Mouse (Mus musculus): Measurements from ENCODE around the gene Cdc14a. TPM values are rescaled to one million over a fixed set of nuclear protein-coding genes. Genes with fewer than 3 reads are reported as not detected.

Gene Cdc14a
- polyA plus RNA-seq, 1 experiment from 2014 or later = 4.7 TPM

GRCm38 (mm10) chr3:116237527-116237926 is 186.3 kb downstream of the Cdc14a start:
- no peaks in the 10 kb centered on the region for H3K4me1 ChIP-seq (ENCODE audit: control insufficient read depth, insufficient read depth, low read length)
- no peak for ATAC-seq (replicated peaks; ENCODE audit: extremely low read depth, insufficient read depth, low FRiP score)
- no peak overlapping the region for H3K9ac ChIP-seq (ENCODE audit: low read length)
- no peaks in the 10 kb centered on the region for H3K36me3 ChIP-seq (ENCODE audit: control insufficient read depth, insufficient read depth)
- no peaks in the 10 kb centered on the region for H3K27me3 ChIP-seq (ENCODE audit: control insufficient read depth, insufficient read depth, low read length)
- H3K4me2 ChIP-seq (ENCODE audit: low read depth, low read length) = no peak overlapping the region
- no peak overlapping the region for H3K4me3 ChIP-seq (ENCODE audit: low read length)
- WGBS = 87% methylated on average over 5 of the region's 5 CpGs
- no peaks in the 10 kb centered on the region for H3K9me3 ChIP-seq (replicated peaks; ENCODE audit: control insufficient read depth, low read length)
- no peak overlapping the region for H3K27ac ChIP-seq (ENCODE audit: low read length)

- no peak overlapping the region for H3K9ac ChIP-seq (ENCODE audit: low read length)
- WGBS = 68% methylated on average over 4 of the region's 4 CpGs
These were observed 187.0 kb downstream of the Cdc14a start for GRCm38 (mm10) chr3:116236856-116237255.

GRCm38 (mm10) chr3:116233515-116233914 is 190.3 kb downstream of the Cdc14a start:
- no peaks in the 10 kb centered on the region for H3K27me3 ChIP-seq (ENCODE audit: control insufficient read depth, insufficient read depth, low read length)
- H3K4me3 ChIP-seq (ENCODE audit: low read length) = no peak overlapping the region
- no peak for ATAC-seq (replicated peaks; ENCODE audit: extremely low read depth, insufficient read depth, low FRiP score)
- H3K36me3 ChIP-seq (ENCODE audit: control insufficient read depth, insufficient read depth) = no peaks in the 10 kb centered on the region
- H3K4me1 ChIP-seq (ENCODE audit: control insufficient read depth, insufficient read depth, low read length) = no peaks in the 10 kb centered on the region
- no peak overlapping the region for H3K9ac ChIP-seq (ENCODE audit: low read length)
- no peaks in the 10 kb centered on the region for H3K9me3 ChIP-seq (replicated peaks; ENCODE audit: control insufficient read depth, low read length)
- no peak overlapping the region for H3K4me2 ChIP-seq (ENCODE audit: low read depth, low read length)
- no peak overlapping the region for H3K27ac ChIP-seq (ENCODE audit: low read length)
- WGBS = 81% methylated on average over 3 of the region's 3 CpGs

More at GRCm38 (mm10) chr3:116236856-116237255, 187.0 kb downstream of the Cdc14a start:
- H3K9me3 ChIP-seq (replicated peaks; ENCODE audit: control insufficient read depth, low read length) = no peaks in the 10 kb centered on the region
- no peaks in the 10 kb centered on the region for H3K36me3 ChIP-seq (ENCODE audit: control insufficient read depth, insufficient read depth)
- no peaks in the 10 kb centered on the region for H3K27me3 ChIP-seq (ENCODE audit: control insufficient read depth, insufficient read depth, low read length)
- no peak overlapping the region for H3K27ac ChIP-seq (ENCODE audit: low read length)
- no peak overlapping the region for H3K4me2 ChIP-seq (ENCODE audit: low read depth, low read length)
- ATAC-seq (replicated peaks; ENCODE audit: extremely low read depth, insufficient read depth, low FRiP score) = no peak
- no peaks in the 10 kb centered on the region for H3K4me1 ChIP-seq (ENCODE audit: control insufficient read depth, insufficient read depth, low read length)
- H3K4me3 ChIP-seq (ENCODE audit: low read length) = no peak overlapping the region

GRCm38 (mm10) chr3:116232763-116233162 is 191.1 kb downstream of the Cdc14a start:
- no peaks in the 10 kb centered on the region for H3K9me3 ChIP-seq (replicated peaks; ENCODE audit: control insufficient read depth, low read length)
- H3K4me2 ChIP-seq (ENCODE audit: low read depth, low read length) = no peak overlapping the region
- H3K9ac ChIP-seq (ENCODE audit: low read length) = no peak overlapping the region
- no peak overlapping the region for H3K27ac ChIP-seq (ENCODE audit: low read length)
- H3K36me3 ChIP-seq (ENCODE audit: control insufficient read depth, insufficient read depth) = no peaks in the 10 kb centered on the region
- H3K4me3 ChIP-seq (ENCODE audit: low read length) = no peak overlapping the region
- WGBS = 81% methylated on average over 5 of the region's 5 CpGs
- H3K4me1 ChIP-seq (ENCODE audit: control insufficient read depth, insufficient read depth, low read length) = no peaks in the 10 kb centered on the region
- ATAC-seq (replicated peaks; ENCODE audit: extremely low read depth, insufficient read depth, low FRiP score) = no peak
- H3K27me3 ChIP-seq (ENCODE audit: control insufficient read depth, insufficient read depth, low read length) = no peaks in the 10 kb centered on the region

- Histone ChIP-seq H3K27me3 (ENCODE audit: control insufficient read depth, insufficient read depth, low read length) (no peaks in the 10 kb centered on the region), H3K27ac (ENCODE audit: low read length) (no peak overlapping the region), H3K9ac (ENCODE audit: low read length) (no peak overlapping the region), H3K9me3 (replicated peaks; ENCODE audit: control insufficient read depth, low read length) (no peaks in the 10 kb centered on the region), H3K4me3 (ENCODE audit: low read length) (no peak overlapping the region), H3K36me3 (ENCODE audit: control insufficient read depth, insufficient read depth) (no peaks in the 10 kb centered on the region), H3K4me2 (ENCODE audit: low read depth, low read length) (no peak overlapping the region), H3K4me1 (ENCODE audit: control insufficient read depth, insufficient read depth, low read length) (no peaks in the 10 kb centered on the region)
- no peak for ATAC-seq (replicated peaks; ENCODE audit: extremely low read depth, insufficient read depth, low FRiP score)
- WGBS = 65% methylated on average over 4 of the region's 4 CpGs
These were observed 194.5 kb downstream of the Cdc14a start for GRCm38 (mm10) chr3:116229336-116229735.

DNA sequence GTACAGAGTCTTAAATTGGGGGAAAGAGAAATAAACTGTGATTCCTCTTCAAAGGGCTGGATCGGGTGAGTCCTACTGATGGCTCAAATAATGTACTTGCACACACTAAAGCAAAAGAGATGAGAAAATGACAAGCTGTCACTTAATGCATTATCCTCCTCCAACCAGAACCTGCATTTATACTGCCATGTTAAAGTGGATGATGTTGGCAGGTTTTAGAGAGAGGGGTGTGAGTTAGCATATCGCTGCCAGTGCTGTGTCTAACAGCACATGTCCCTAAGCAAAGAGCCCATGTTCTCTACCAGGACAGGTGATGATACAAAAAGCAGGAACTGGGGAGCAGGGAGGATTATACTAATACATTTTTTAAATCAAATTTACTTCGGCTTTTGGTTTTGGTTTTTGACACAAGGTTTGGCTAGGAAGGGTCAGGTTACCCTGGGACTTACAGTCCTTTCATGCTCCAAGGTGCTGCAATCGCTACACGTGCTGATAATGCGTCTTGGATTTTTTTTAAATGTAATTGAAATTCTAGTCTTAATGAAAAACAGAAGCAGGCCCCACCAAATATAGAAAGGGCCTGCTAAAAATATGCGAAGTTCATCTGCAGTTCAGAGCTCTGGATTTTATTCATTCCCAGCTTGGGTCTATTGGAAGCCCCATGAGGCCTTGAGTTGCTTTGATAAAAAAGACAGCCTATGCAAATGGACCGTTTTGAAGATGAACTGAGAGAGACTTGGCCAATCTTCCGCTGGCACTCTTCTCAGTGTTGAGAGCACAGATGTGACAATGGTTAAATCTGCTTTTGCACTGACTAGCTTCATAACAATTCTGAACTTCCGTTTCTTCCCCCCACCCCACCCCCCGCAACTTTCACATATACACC is 195.2 kb downstream of the Cdc14a start:
- Histone ChIP-seq H3K4me2 (ENCODE audit: low read depth, low read length) (no peak overlapping the region), H3K4me1 (ENCODE audit: control insufficient read depth, insufficient read depth, low read length) (no peaks in the 10 kb centered on the region), H3K9me3 (replicated peaks; ENCODE audit: control insufficient read depth, low read length) (no peaks in the 10 kb centered on the region), H3K27ac (ENCODE audit: low read length) (no peak overlapping the region), H3K4me3 (ENCODE audit: low read length) (no peak overlapping the region), H3K9ac (ENCODE audit: low read length) (no peak overlapping the region), H3K27me3 (ENCODE audit: control insufficient read depth, insufficient read depth, low read length) (no peaks in the 10 kb centered on the region), H3K36me3 (ENCODE audit: control insufficient read depth, insufficient read depth) (no peaks in the 10 kb centered on the region)
- no peak for ATAC-seq (replicated peaks; ENCODE audit: extremely low read depth, insufficient read depth, low FRiP score)
- 62% methylated on average over 11 of the region's 11 CpGs for WGBS

- Histone ChIP-seq H3K9ac (ENCODE audit: low read length) (no peak overlapping the region), H3K4me2 (ENCODE audit: low read depth, low read length) (no peak overlapping the region), H3K4me3 (ENCODE audit: low read length) (no peak overlapping the region), H3K36me3 (ENCODE audit: control insufficient read depth, insufficient read depth) (no peaks in the 10 kb centered on the region), H3K27me3 (ENCODE audit: control insufficient read depth, insufficient read depth, low read length) (no peaks in the 10 kb centered on the region), H3K4me1 (ENCODE audit: control insufficient read depth, insufficient read depth, low read length) (0 out of 2 replicates have a peak, but pooled peaks cover 2% of the 10 kb centered on the region), H3K27ac (ENCODE audit: low read length) (no peak overlapping the region), H3K9me3 (replicated peaks; ENCODE audit: control insufficient read depth, low read length) (no peaks in the 10 kb centered on the region)
- no peak for ATAC-seq (replicated peaks; ENCODE audit: extremely low read depth, insufficient read depth, low FRiP score)
- WGBS = 71% methylated on average over 5 of the region's 5 CpGs
These were observed 196.4 kb downstream of the Cdc14a start for GRCm38 (mm10) chr3:116227383-116227782.

GRCm38 (mm10) chr3:116226915-116227314 is 196.9 kb downstream of the Cdc14a start:
- Histone ChIP-seq H3K27me3 (ENCODE audit: control insufficient read depth, insufficient read depth, low read length) (no peaks in the 10 kb centered on the region), H3K27ac (ENCODE audit: low read length) (no peak overlapping the region), H3K36me3 (ENCODE audit: control insufficient read depth, insufficient read depth) (no peaks in the 10 kb centered on the region), H3K4me2 (ENCODE audit: low read depth, low read length) (no peak overlapping the region), H3K9me3 (replicated peaks; ENCODE audit: control insufficient read depth, low read length) (no peaks in the 10 kb centered on the region), H3K9ac (ENCODE audit: low read length) (no peak overlapping the region), H3K4me3 (ENCODE audit: low read length) (no peak overlapping the region), H3K4me1 (ENCODE audit: control insufficient read depth, insufficient read depth, low read length) (0 out of 2 replicates have a peak, but pooled peaks cover 4% of the 10 kb centered on the region)
- WGBS = 84% methylated on average over 6 of the region's 6 CpGs
- no peak for ATAC-seq (replicated peaks; ENCODE audit: extremely low read depth, insufficient read depth, low FRiP score)

All from heart, embryonic 16.5 days (tissue).